Comparison of ENCODE assay signal across 16 mouse cellular contexts in genomic region chr9:86651254-86651653, GRCm38 (mm10). TPM values are rescaled to one million over a fixed set of nuclear protein-coding genes. Genes with fewer than 3 reads are reported as not detected.
"Had no signal": no experiment of that assay in that cellular context is flagged by ENCODE, and none has a peak within 500 bp of the region (broad histone marks: within the 10 kb centered on the region; RNA-seq: fewer than 3 reads in every experiment).

No protein-coding gene starts in this region.

- H3K4me3 ChIP-seq: layer of hippocampus, adult 2 months; limb, embryonic 13.5 days; liver, embryonic 15.5 days; myocyte had no signal

- H3K27ac ChIP-seq: kidney, postnatal 0 days; layer of hippocampus, adult 2 months; limb, embryonic 13.5 days; liver, embryonic 15.5 days; stomach, postnatal 0 days had no signal

- H3K27me3 ChIP-seq: limb, embryonic 13.5 days; liver, embryonic 15.5 days had no signal

- H3K9me3 ChIP-seq: limb, embryonic 13.5 days; liver, embryonic 15.5 days had no signal

- H3K4me2 ChIP-seq: limb, embryonic 13.5 days; liver, embryonic 15.5 days; lung, embryonic 14.5 days had no signal

- H3K9ac ChIP-seq: limb, embryonic 13.5 days; liver, embryonic 15.5 days; lung, embryonic 14.5 days had no signal

- H3K36me3 ChIP-seq: limb, embryonic 13.5 days; liver, embryonic 15.5 days had no signal

- DNase-seq: kidney, adult 9 months; kidney, postnatal 4 days; left cerebral cortex, postnatal 4 days; lung, embryonic 14.5 days; lung, postnatal 10 days; lung, postnatal 4 days; thymus, postnatal 4 days had no signal

- H3K4me1 ChIP-seq: liver, embryonic 15.5 days had no signal

- ATAC-seq: intestine, postnatal 0 days had no signal

RNA-seq across cellular contexts. Expression of gene Me1, which starts 44.5 kb away (rescaled TPM):
- total RNA-seq: megakaryocyte, adult 5-6 weeks; neutrophil, adult 5-6 weeks had no signal
